Mouse (Mus musculus) ES-Bruce4 (cell line): ENCODE measurements around the gene Larp1.

Experiments
- CTCF ChIP-seq: IDR thresholded peaks from one replicate; pipeline ENCODE4 v1.8.1; 2011; ENCODE audit warnings: low read depth, low read length
- POLR2A ChIP-seq: IDR thresholded peaks from one replicate; pipeline ENCODE4 v1.8.1; 2011; ENCODE audit warnings: low read length; ENCODE audit not compliant: insufficient read depth

DNA sequence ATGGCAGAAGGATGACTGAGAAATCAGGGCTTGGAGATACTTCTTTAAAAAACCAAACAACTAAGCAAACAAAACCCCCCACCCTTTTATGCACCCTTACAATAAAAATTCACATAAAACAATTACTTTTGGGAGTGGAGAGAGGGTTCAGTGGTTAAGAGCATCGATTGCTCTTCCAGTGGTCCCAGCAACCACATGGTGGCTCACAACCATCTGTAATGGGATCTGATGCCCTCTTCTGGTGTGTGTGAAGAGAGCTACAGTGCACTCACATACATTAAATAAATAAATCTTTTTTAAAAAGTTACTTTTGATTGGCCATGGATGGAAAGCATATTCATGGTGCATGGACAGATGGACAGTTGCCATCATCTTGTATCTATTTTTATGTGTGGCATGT, 3.8 kb downstream of the Larp1 start:
- TF ChIP-seq POLR2A: no peak
- no peak for TF ChIP-seq CTCF
